Mouse (Mus musculus): ENCODE data around the gene Nkd2.

- TF ChIP-seq POLR2A (IDR thresholded peaks at IDR 0.05; ENCODE audit: low read depth, low read length): no peak
- TF ChIP-seq ZMIZ1 (IDR thresholded peaks at IDR 0.05; ENCODE audit: low read depth, low read length): no peak
Measured at GRCm38 (mm10) chr13:73804914-73805313, 42.5 kb downstream of the Nkd2 start.
